Mouse (Mus musculus): Measurements from ENCODE around the gene Dync2li1. TPM values are rescaled to one million over a fixed set of nuclear protein-coding genes. Genes with fewer than 3 reads are reported as not detected.

The Dync2li1 gene
- polyA plus RNA-seq, 1 experiment, result not detected

DNA sequence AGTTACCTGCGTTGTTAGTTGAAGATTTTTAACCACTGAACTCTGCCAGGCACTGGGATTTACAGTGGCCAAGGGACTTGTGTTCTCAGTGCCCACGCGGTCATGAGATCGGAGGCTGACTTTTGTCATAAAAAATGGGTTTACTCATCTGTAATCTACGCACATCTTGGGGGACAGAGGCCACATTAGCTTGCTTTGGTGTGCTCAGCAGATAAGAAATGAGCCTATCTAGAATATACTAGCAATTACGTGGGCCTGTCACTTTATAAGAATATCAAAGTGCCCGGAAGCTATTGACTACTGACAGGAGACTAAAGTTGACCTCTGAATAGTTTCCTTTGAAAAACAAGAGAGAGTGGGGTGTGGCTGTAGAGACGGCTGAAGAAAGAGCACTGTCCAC is 32.7 kb downstream of the Dync2li1 start:
- H3K27ac ChIP-seq (ENCODE audit: insufficient read depth, low read depth, low read length), result no peak overlapping the region
- 86% methylated on average over 8 of the region's 8 CpGs for WGBS
- peaks cover 5% of the 10 kb centered on the region; the same call in 1 of the 2 replicates for H3K4me1 ChIP-seq (ENCODE audit: control insufficient read depth, insufficient read depth, low read length)
- no peak for TF ChIP-seq CTCF (IDR thresholded peaks at IDR 0.05; ENCODE audit: insufficient read depth, low read depth, low read length)
- TF ChIP-seq POLR2A (IDR thresholded peaks at IDR 0.05; ENCODE audit: insufficient read depth, low read depth, low read length), result no peak
- no peak overlapping the region for H3K4me3 ChIP-seq (ENCODE audit: insufficient read depth, low read depth, low read length)

DNA sequence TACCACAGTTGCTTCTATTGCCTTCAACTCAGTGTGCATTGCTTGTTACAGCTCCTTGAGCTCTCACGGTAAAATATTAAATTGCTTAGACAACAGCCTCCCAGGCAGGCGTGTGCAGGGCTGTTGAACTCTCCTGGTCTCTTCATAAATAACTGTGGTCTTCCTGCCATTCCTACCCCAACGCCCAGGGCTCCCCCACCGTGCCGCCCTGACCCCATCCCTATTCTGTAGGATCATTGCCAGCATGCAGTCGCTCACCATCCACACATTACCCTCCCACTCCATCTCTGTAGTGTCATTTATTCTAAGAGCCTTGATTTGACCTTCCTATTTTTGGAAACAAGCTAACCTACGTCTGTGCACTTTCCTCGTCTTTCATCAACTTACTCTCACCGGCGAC is 38.8 kb downstream of the Dync2li1 start:
- 45% methylated on average over 10 of the region's 10 CpGs for WGBS
- H3K4me1 ChIP-seq (ENCODE audit: control insufficient read depth, insufficient read depth, low read length), result peaks cover 5% of the 10 kb centered on the region; the same call in 1 of the 2 replicates
- no peak for TF ChIP-seq CTCF (IDR thresholded peaks at IDR 0.05; ENCODE audit: insufficient read depth, low read depth, low read length)
- H3K4me3 ChIP-seq (ENCODE audit: insufficient read depth, low read depth, low read length), result no peak overlapping the region
- H3K27ac ChIP-seq (ENCODE audit: insufficient read depth, low read depth, low read length), result no peak overlapping the region

DNA sequence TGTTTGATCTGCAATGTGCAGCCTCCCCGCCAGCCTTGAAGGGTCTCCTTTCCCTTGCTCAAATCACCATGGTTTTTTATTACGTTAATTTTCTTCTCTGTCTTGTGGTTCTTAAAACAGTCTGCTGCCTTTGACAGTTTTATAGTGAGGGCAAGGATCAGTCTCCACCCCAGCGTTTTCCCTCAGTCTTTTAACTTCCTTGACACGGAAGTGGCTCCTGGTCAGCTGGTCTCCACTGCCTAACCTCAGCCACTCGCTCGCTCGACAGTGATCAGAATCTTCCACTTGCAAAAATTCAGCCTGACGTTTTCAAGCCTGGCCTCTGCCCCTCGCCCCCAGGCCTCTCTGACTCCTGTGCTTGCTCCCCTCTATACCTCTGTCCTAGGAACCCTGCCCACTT is 39.4 kb downstream of the Dync2li1 start:
- Histone ChIP-seq H3K4me1 (ENCODE audit: control insufficient read depth, insufficient read depth, low read length) (peaks cover 5% of the 10 kb centered on the region; the same call in 1 of the 2 replicates), H3K4me3 (ENCODE audit: insufficient read depth, low read depth, low read length) (no peak overlapping the region), H3K27ac (ENCODE audit: insufficient read depth, low read depth, low read length) (no peak overlapping the region)
- TF ChIP-seq CTCF (IDR thresholded peaks at IDR 0.05; ENCODE audit: insufficient read depth, low read depth, low read length), result no peak
- 74% methylated on average over 9 of the region's 9 CpGs for WGBS

DNA sequence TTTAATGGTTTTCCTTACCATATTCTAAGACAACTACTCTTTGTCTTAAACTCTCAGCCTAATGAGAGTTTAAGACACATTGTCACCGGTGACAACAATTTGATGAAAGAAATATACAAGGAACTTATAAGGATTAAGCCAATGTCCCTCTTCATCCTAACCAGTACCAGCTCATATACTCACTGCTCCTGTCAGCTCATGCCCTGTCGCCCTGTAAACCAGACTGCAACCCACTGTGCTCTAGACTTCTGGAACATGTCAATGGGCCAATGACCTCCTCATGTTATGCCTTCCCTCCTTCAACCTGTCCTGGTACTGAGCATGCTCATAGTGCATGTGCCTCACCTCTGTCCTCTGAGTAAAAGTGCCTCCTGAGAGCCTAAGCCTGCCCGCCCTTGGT is 41.6 kb downstream of the Dync2li1 start:
- H3K4me1 ChIP-seq (ENCODE audit: control insufficient read depth, insufficient read depth, low read length), result peaks cover 5% of the 10 kb centered on the region; the same call in 1 of the 2 replicates
- no peak overlapping the region for H3K4me3 ChIP-seq (ENCODE audit: insufficient read depth, low read depth, low read length)
- no peak for TF ChIP-seq CTCF (IDR thresholded peaks at IDR 0.05; ENCODE audit: insufficient read depth, low read depth, low read length)
- TF ChIP-seq POLR2A (IDR thresholded peaks at IDR 0.05; ENCODE audit: insufficient read depth, low read depth, low read length), result no peak
- no peak overlapping the region for H3K27ac ChIP-seq (ENCODE audit: insufficient read depth, low read depth, low read length)
- WGBS, result 91% methylated on average over 3 of the region's 3 CpGs

DNA sequence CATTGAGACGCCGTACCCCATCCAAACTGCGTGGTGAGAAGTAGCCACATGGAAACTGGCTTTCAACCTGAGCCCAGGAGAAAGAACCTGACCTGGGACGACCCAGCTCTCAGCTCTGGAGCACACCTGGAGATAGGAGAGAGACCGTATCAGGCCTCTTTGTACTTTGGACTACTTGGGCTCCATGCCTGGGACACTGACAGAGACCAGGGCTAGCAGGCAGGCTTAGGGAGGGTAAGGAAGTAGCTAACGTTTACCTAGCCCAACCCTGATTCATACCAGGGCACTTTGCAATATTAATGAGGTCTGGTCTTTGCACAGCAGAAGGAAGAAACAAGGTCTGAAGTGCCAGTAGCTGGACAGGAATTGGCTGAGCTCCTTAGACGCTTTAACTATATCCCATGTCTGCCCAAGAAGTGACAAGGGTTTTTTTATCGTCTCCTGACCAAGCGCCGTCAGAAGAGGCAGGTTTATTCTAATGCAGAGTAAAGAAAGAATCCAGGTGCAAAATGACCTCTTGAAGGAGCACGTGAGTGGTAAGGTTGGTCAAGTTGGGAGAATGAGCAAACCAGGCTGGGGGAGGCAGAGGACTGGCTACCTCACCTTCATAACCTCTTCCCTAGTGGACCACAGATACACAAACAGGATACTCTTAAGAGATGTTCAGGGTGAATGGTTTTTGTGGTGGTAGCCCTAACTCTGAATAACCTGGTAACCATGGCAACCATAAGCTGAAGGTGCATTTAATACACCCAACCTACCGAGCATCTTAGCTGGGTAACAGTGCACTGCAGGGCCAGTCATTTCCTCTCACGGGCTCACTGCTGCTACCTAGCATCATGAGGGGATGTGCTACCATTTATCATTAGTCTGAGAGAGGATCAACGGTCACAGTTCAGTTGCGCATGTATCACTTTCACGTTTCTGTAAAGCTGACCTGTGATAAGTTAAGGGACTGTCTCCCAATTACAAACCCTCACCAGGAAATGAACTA is 46.4 kb downstream of the Dync2li1 start:
- WGBS, result 82% methylated on average over 16 of the region's 16 CpGs
- Histone ChIP-seq H3K4me1 (ENCODE audit: control insufficient read depth, insufficient read depth, low read length) (peaks cover 10% of the 10 kb centered on the region), H3K27ac (ENCODE audit: insufficient read depth, low read depth, low read length) (no peak overlapping the region), H3K4me3 (ENCODE audit: insufficient read depth, low read depth, low read length) (no peak overlapping the region)
- no peak for TF ChIP-seq CTCF (IDR thresholded peaks at IDR 0.05; ENCODE audit: insufficient read depth, low read depth, low read length)
- no peak for TF ChIP-seq POLR2A (IDR thresholded peaks at IDR 0.05; ENCODE audit: insufficient read depth, low read depth, low read length)

DNA sequence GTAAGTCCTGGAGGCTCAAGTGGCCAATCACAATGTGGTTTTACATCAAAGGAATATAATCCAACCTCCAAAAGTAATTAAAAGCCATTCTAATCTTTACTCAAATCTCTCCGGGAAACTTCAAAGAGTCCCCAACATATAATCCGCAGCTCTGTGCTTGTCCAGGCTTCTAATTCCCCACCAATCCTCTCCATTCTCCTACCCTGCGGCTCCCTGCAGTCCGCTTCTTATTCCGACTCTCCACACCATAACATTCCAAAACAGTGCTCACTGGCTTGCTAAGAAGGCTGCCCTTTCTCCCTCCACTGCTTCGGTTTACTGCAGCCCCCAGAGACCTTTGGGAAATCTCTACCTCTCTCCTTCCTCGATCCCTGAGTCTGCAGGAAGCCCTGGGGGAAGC is 47.8 kb downstream of the Dync2li1 start:
- no peak overlapping the region for H3K4me3 ChIP-seq (ENCODE audit: insufficient read depth, low read depth, low read length)
- H3K27ac ChIP-seq (ENCODE audit: insufficient read depth, low read depth, low read length), result no peak overlapping the region
- WGBS, result 58% methylated on average over 7 of the region's 7 CpGs
- TF ChIP-seq POLR2A (IDR thresholded peaks at IDR 0.05; ENCODE audit: insufficient read depth, low read depth, low read length) (no peak), CTCF (IDR thresholded peaks at IDR 0.05; ENCODE audit: insufficient read depth, low read depth, low read length) (no peak)
- peaks cover 10% of the 10 kb centered on the region for H3K4me1 ChIP-seq (ENCODE audit: control insufficient read depth, insufficient read depth, low read length)

DNA sequence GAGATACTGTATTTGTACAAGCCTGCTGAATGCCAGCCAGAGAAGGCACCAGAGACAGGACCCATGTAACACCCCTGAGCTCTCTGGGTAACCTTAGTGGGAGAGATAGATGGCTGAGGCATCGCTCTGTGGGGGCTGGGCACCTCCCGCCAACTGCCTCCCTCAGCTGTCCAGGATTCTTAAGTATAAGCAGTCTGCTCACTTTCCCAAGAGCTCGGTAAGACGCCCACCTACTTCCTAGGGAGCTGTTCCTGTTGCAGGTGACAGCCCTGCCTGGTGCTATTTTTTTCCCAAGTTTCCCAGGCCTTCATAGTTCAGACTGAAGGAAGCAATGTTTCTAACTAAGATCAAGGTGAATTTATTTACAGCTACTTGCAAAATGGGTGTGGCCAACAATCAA is 48.9 kb downstream of the Dync2li1 start:
- Histone ChIP-seq H3K4me1 (ENCODE audit: control insufficient read depth, insufficient read depth, low read length) (peaks cover 8% of the 10 kb centered on the region), H3K4me3 (ENCODE audit: insufficient read depth, low read depth, low read length) (no peak overlapping the region), H3K27ac (ENCODE audit: insufficient read depth, low read depth, low read length) (no peak overlapping the region)
- WGBS, result 56% methylated on average over 4 of the region's 4 CpGs
- TF ChIP-seq POLR2A (IDR thresholded peaks at IDR 0.05; ENCODE audit: insufficient read depth, low read depth, low read length), result no peak
- no peak for TF ChIP-seq CTCF (IDR thresholded peaks at IDR 0.05; ENCODE audit: insufficient read depth, low read depth, low read length)

DNA sequence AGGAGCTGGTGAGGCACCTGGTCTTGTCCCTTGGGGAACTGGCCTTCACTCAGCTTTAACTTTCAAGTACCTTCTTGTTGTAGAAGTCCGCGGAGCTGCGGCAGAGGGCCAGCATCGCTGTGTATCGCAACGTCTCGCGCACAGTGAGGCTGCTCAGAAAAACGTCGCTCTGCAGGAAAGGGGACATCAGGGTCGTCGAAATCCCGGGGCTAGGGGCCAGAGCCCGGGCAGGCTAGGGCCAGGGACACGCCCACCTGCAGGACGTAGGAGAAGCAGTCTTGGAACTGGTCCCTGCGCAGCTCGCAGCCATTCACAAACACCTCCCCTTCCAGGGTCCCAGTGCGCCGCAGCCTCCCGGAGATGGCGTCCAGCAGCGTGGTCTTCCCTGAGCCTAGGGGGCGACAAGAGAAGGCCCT is 49.7 kb downstream of the Dync2li1 start, which contains the start of gene Abcg8:
TSS of gene Abcg8 (plus strand) at position 352 of the 416 bp plus-strand sequence.
- no peak within 1 kb of the TSS; the same call in 1 of the 2 replicates for H3K4me3 ChIP-seq (ENCODE audit: insufficient read depth, low read depth, low read length)
- WGBS, result 8% methylated on average over 24 of the region's 24 CpGs
- no peak within 1 kb of the TSS for H3K27ac ChIP-seq (ENCODE audit: insufficient read depth, low read depth, low read length)
- TF ChIP-seq CTCF (IDR thresholded peaks at IDR 0.05; ENCODE audit: insufficient read depth, low read depth, low read length), result no peak
- TF ChIP-seq POLR2A (IDR thresholded peaks at IDR 0.05; ENCODE audit: insufficient read depth, low read depth, low read length), result no peak
- H3K4me1 ChIP-seq (ENCODE audit: control insufficient read depth, insufficient read depth, low read length), result peaks cover 8% of the 10 kb centered on the region

DNA sequence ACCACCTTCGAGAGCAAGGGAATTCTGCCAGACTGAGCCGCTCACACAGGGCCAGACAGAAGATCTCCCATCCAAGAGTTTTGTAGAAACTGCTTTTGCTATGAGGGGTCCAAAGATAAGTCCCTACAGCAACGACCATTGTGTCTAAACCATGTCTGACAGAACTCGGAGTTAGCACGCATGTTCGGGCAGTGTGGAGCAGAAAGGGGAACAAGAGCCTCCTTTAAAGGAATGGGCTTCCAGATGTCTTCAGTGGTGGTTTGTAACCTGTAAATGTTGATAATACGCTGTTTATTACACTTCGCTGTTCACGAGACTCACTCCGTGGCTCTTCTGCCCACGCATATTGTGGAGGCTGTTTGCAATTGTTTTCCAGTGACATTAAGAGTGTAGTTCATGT is 51.3 kb downstream of the Dync2li1 start:
- Histone ChIP-seq H3K4me1 (ENCODE audit: control insufficient read depth, insufficient read depth, low read length) (peaks cover 8% of the 10 kb centered on the region), H3K4me3 (ENCODE audit: insufficient read depth, low read depth, low read length) (no peak overlapping the region), H3K27ac (ENCODE audit: insufficient read depth, low read depth, low read length) (no peak overlapping the region)
- no peak for TF ChIP-seq CTCF (IDR thresholded peaks at IDR 0.05; ENCODE audit: insufficient read depth, low read depth, low read length)
- TF ChIP-seq POLR2A (IDR thresholded peaks at IDR 0.05; ENCODE audit: insufficient read depth, low read depth, low read length), result no peak
- 62% methylated on average over 11 of the region's 11 CpGs for WGBS

All from olfactory bulb, adult 2 months (tissue).